Mouse (Mus musculus): ENCODE measurements at regions not wholly inside any gene's neighbourhood (a gene's known extent, or its start where the extent isn't known, plus 50 kb on each side); places are given as distances from the start of the nearest gene placed in this dataset.

- no peak for DNase-seq (ENCODE audit: extremely low read depth, low read depth, low spot score)
Measured at GRCm38 (mm10) chr14:102925769-102926443, 56.5 kb downstream of the Kctd12 start.

GRCm38 (mm10) chr14:102924674-102925073, 57.8 kb downstream of the Kctd12 start:
- DNase-seq (ENCODE audit: extremely low read depth, low read depth, low spot score), result no peak

- DNase-seq (ENCODE audit: extremely low read depth, low read depth, low spot score), result no peak
Measured at GRCm38 (mm10) chr14:102922496-102922993, 59.9 kb downstream of the Kctd12 start.

- DNase-seq (ENCODE audit: extremely low read depth, low read depth, low spot score), result no peak
Measured at GRCm38 (mm10) chr14:102920415-102920814, 62.0 kb downstream of the Kctd12 start.

GRCm38 (mm10) chr14:102919261-102919801, 63.1 kb downstream of the Kctd12 start:
- no peak for DNase-seq (ENCODE audit: extremely low read depth, low read depth, low spot score)

- DNase-seq (ENCODE audit: extremely low read depth, low read depth, low spot score), result no peak
Measured at GRCm38 (mm10) chr14:102917929-102918328, 64.5 kb downstream of the Kctd12 start.

GRCm38 (mm10) chr14:102915918-102916317, 66.5 kb downstream of the Kctd12 start:
- no peak for DNase-seq (ENCODE audit: extremely low read depth, low read depth, low spot score)

- DNase-seq (ENCODE audit: extremely low read depth, low read depth, low spot score), result no peak
Measured at GRCm38 (mm10) chr14:102911582-102911981, 70.9 kb downstream of the Kctd12 start.

GRCm38 (mm10) chr14:102908990-102909389, 73.4 kb downstream of the Kctd12 start:
- no peak for DNase-seq (ENCODE audit: extremely low read depth, low read depth, low spot score)

GRCm38 (mm10) chr14:102907411-102908103, 74.9 kb downstream of the Kctd12 start:
- no peak for DNase-seq (ENCODE audit: extremely low read depth, low read depth, low spot score)

- DNase-seq (ENCODE audit: extremely low read depth, low read depth, low spot score), result no peak
Measured at GRCm38 (mm10) chr14:102906826-102907225, 75.6 kb downstream of the Kctd12 start.

- no peak for DNase-seq (ENCODE audit: extremely low read depth, low read depth, low spot score)
Measured at GRCm38 (mm10) chr14:102906286-102906685, 76.2 kb downstream of the Kctd12 start.

- no peak for DNase-seq (ENCODE audit: extremely low read depth, low read depth, low spot score)
Measured at GRCm38 (mm10) chr14:102902906-102903305, 79.5 kb downstream of the Kctd12 start.

- DNase-seq (ENCODE audit: extremely low read depth, low read depth, low spot score), result no peak
Measured at GRCm38 (mm10) chr14:102902236-102902635, 80.2 kb downstream of the Kctd12 start.

- no peak for DNase-seq (ENCODE audit: extremely low read depth, low read depth, low spot score)
Measured at GRCm38 (mm10) chr14:102898445-102898844, 84.0 kb downstream of the Kctd12 start.

- no peak for DNase-seq (ENCODE audit: extremely low read depth, low read depth, low spot score)
Measured at GRCm38 (mm10) chr14:102897039-102897438, 85.4 kb downstream of the Kctd12 start.

GRCm38 (mm10) chr14:102896527-102896926, 85.9 kb downstream of the Kctd12 start:
- no peak for DNase-seq (ENCODE audit: extremely low read depth, low read depth, low spot score)

GRCm38 (mm10) chr14:102893241-102893640, 89.2 kb downstream of the Kctd12 start:
- DNase-seq (ENCODE audit: extremely low read depth, low read depth, low spot score), result no peak

- DNase-seq (ENCODE audit: extremely low read depth, low read depth, low spot score), result no peak
Measured at GRCm38 (mm10) chr14:102891552-102891951, 90.9 kb downstream of the Kctd12 start.

- DNase-seq (ENCODE audit: extremely low read depth, low read depth, low spot score), result no peak
Measured at GRCm38 (mm10) chr14:102885240-102885598, 97.2 kb downstream of the Kctd12 start.

GRCm38 (mm10) chr14:102884539-102885239, 97.7 kb downstream of the Kctd12 start:
- no peak for DNase-seq (ENCODE audit: extremely low read depth, low read depth, low spot score)

All from fat pad, adult 2 months (tissue).